Mouse (Mus musculus) kidney, embryonic 14.5 days (tissue): ENCODE measurements at regions not wholly inside any gene's neighbourhood (a gene's known extent, or its start where the extent isn't known, plus 50 kb on each side); places are given as distances from the start of the nearest gene placed in this dataset.

ENCODE experiments used
- ATAC-seq: fragments of 200-750 bp; cut with Nextera tagmentation; 2 replicates; pipeline ENCODE4 v1.8.0; 2017; ENCODE audit warnings: moderate number of reproducible peaks, mild to moderate bottlenecking, moderate TSS enrichment, moderate library complexity; ENCODE audit not compliant: low FRiP score, low TSS enrichment
- H3K27ac ChIP-seq: fragments of 300-500 bp; sonication (generic); 2 replicates; pipeline ENCODE4 v1.5.1; 2014; ENCODE audit warnings: low read depth, mild to moderate bottlenecking, low read length, moderate library complexity, mixed read lengths
- H3K27me3 ChIP-seq: fragments of 300-500 bp; sonication (generic); 2 replicates; pipeline ENCODE4 v1.6.1; 2014; ENCODE audit warnings: mild to moderate bottlenecking, low read length; ENCODE audit not compliant: control insufficient read depth, insufficient read depth
- H3K36me3 ChIP-seq: fragments of 300-500 bp; sonication (generic); 2 replicates; pipeline ENCODE4 v1.6.1; 2014; ENCODE audit warnings: low read length, mixed read lengths; ENCODE audit not compliant: control insufficient read depth, insufficient read depth
- H3K4me1 ChIP-seq: fragments of 300-500 bp; sonication (generic); 2 replicates; pipeline ENCODE4 v1.6.1; 2014; ENCODE audit warnings: low read length, mixed read lengths; ENCODE audit not compliant: control insufficient read depth, insufficient read depth
- H3K4me2 ChIP-seq: fragments of 300-500 bp; sonication (generic); replicated peaks from 2 replicates; pipeline ENCODE4 v1.6.1; 2014; ENCODE audit warnings: low read depth, mild to moderate bottlenecking, low read length
- H3K4me3 ChIP-seq: fragments of 300-500 bp; sonication (generic); 2 replicates; pipeline ENCODE4 v1.5.1; 2014; ENCODE audit warnings: mild to moderate bottlenecking, low read length
- H3K9ac ChIP-seq: fragments of 300-500 bp; sonication (generic); 2 replicates; pipeline ENCODE4 v1.6.1; 2014; ENCODE audit warnings: low read depth, mild to moderate bottlenecking, low read length, moderate library complexity
- H3K9me3 ChIP-seq: fragments of 300-500 bp; sonication (generic); 2 replicates; pipeline ENCODE4 v1.6.1; 2016; ENCODE audit warnings: low read length; ENCODE audit not compliant: control insufficient read depth
- WGBS: fragments of 180-500 bp; shearing (Covaris S2); extraction: QIAGEN DNeasy Blood & Tissue Kit; methylation state at CpG from one replicate; pipeline ENCODE4 v1.1.7; 2014; 5-methylcytosine and 5-hydroxymethylcytosine counted together

GRCm38 (mm10) chr3:17788334-17788720, 159.9 kb upstream of the Cypt12 start:
- Histone ChIP-seq H3K27ac (no peak overlapping the region), H3K9ac (no peak overlapping the region), H3K4me1 (peaks cover 8% of the 10 kb centered on the region; the same call in 1 of the 2 replicates), H3K27me3 (peaks cover 81% of the 10 kb centered on the region), H3K4me3 (no peak overlapping the region), H3K36me3 (no peaks in the 10 kb centered on the region), H3K4me2 (no peak overlapping the region), H3K9me3 (no peaks in the 10 kb centered on the region)
- no peak for ATAC-seq
- 21% methylated on average over 4 of the region's 4 CpGs for WGBS

GRCm38 (mm10) chr3:17788778-17789299, 159.4 kb upstream of the Cypt12 start:
- Histone ChIP-seq H3K36me3 (no peaks in the 10 kb centered on the region), H3K27me3 (peaks cover 87% of the 10 kb centered on the region), H3K4me2 (no peak overlapping the region), H3K4me1 (peaks cover 8% of the 10 kb centered on the region; the same call in 1 of the 2 replicates), H3K9me3 (no peaks in the 10 kb centered on the region), H3K9ac (no peak overlapping the region), H3K4me3 (no peak overlapping the region), H3K27ac (no peak overlapping the region)
- ATAC-seq: no peak
- WGBS: 19% methylated on average over 3 of the region's 3 CpGs

DNA sequence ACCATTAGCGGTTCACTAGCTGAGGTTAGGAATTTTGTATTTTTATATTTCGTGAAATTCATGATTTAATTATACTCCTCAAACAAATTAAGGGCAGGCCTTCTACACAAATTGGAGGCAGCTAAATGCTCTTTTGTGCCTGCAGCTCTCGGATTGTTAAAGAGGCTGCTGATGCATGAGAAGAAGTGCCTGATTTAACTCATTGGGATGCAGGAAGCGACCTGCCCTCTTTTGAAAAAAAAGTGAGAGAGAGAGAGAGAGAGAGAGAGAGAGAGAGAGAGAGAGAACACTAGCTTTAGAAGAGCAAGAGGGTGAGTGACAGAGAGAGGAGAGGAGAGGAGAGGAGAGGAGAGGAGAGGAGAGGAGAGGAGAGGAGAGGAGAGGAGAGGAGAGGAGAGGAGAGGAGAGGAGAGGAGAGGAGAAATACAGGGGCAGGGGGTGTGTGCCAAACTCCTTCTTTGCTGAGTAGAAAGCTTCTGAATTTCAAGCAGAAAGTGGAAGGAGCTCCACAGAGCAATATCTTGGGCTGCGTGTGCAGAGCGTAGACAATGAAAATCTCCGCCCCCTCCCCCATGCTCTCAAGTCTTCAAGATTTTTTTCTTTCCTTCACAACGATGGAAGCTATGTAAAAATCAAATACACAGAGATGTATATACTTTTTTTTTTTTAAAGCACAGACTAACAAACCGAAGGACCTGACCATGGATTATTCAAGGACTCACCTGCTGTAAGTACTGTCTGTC, 158.6 kb upstream of the Cypt12 start:
- WGBS: 3% methylated on average over 9 of the region's 9 CpGs
- Histone ChIP-seq H3K9ac (no peak overlapping the region), H3K4me2 (no peak overlapping the region), H3K27ac (no peak overlapping the region), H3K27me3 (peaks cover 90% of the 10 kb centered on the region), H3K4me1 (peaks cover 13% of the 10 kb centered on the region; the same call in 1 of the 2 replicates), H3K9me3 (no peaks in the 10 kb centered on the region), H3K4me3 (no peak overlapping the region), H3K36me3 (no peaks in the 10 kb centered on the region)
- ATAC-seq: no peak

GRCm38 (mm10) chr3:17790331-17790730, 157.9 kb upstream of the Cypt12 start:
- Histone ChIP-seq H3K4me2 (no peak overlapping the region), H3K36me3 (no peaks in the 10 kb centered on the region), H3K9me3 (no peaks in the 10 kb centered on the region), H3K27me3 (peaks cover 93% of the 10 kb centered on the region), H3K9ac (no peak overlapping the region), H3K27ac (no peak overlapping the region), H3K4me1 (peaks cover 13% of the 10 kb centered on the region; the same call in 1 of the 2 replicates), H3K4me3 (no peak overlapping the region)
- ATAC-seq: no peak
- under 1% methylated on average over 14 of the region's 14 CpGs for WGBS

- ATAC-seq: no peak
- Histone ChIP-seq H3K27me3 (peaks cover 93% of the 10 kb centered on the region), H3K27ac (no peak overlapping the region), H3K9me3 (no peaks in the 10 kb centered on the region), H3K4me2 (no peak overlapping the region), H3K36me3 (no peaks in the 10 kb centered on the region), H3K9ac (no peak overlapping the region), H3K4me3 (no peak overlapping the region), H3K4me1 (peaks cover 12% of the 10 kb centered on the region; the same call in 1 of the 2 replicates)
- WGBS: 1% methylated on average over 12 of the region's 12 CpGs
Measured at GRCm38 (mm10) chr3:17790816-17791215, 157.4 kb upstream of the Cypt12 start.

DNA sequence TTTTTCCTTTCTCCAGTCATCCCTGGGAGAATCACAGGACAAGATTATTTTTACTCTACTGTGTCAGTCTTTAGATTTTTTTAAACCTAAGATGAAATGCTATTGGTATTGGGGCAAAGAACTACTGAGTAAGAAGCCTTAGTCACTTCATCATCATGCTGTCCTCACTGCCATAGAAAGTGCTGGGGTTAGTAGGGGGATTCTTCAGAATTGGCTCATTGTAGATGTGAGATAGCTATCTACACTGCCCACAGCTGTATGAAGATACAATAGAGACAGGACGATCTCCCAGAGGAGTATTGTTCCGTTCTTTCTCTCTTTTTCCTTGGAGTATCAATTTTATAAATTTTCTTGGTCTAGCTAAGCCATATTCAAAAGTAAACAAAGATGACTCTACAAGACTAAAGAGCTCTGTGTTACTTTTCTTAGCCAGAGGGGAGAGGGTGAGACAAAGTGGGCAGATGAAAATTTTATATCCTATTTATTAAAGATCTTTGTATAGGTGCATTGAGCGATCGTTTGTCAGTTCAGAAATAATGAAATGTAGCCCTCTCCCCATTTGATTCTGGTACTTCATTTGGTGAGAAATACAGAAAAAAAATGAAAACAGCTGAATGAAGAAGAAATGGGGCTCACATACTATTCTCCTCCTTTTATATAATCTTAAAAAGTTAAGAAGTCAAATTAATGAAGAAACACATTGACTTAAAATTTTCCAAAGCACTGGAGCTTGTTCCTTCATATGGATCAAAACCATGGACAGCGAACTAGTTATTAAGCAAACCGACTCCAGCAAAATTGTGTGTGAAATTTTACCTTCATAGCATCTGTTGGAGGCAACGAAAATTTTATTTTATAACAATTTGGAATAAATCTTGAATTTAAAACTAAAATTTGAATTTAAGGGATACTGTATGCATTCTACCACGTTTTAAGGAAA, 156.6 kb upstream of the Cypt12 start:
- WGBS: 22% methylated on average over 8 of the region's 8 CpGs

GRCm38 (mm10) chr3:17792537-17793039, 155.6 kb upstream of the Cypt12 start:
- Histone ChIP-seq H3K27me3 (peaks cover 93% of the 10 kb centered on the region), H3K9me3 (no peaks in the 10 kb centered on the region), H3K4me2 (no peak overlapping the region), H3K27ac (no peak overlapping the region), H3K9ac (no peak overlapping the region), H3K4me1 (0 out of 2 replicates have a peak, but pooled peaks cover 5% of the 10 kb centered on the region), H3K4me3 (no peak overlapping the region), H3K36me3 (no peaks in the 10 kb centered on the region)
- 29% methylated on average over 2 of the region's 2 CpGs for WGBS
- no peak for ATAC-seq

More for the DNA sequence above, 156.6 kb upstream of the Cypt12 start:
- Histone ChIP-seq H3K36me3 (no peaks in the 10 kb centered on the region), H3K4me1 (peaks cover 7% of the 10 kb centered on the region; the same call in 1 of the 2 replicates), H3K9me3 (no peaks in the 10 kb centered on the region), H3K4me2 (no peak overlapping the region), H3K4me3 (no peak overlapping the region), H3K27ac (no peak overlapping the region), H3K9ac (no peak overlapping the region), H3K27me3 (peaks cover 93% of the 10 kb centered on the region)
- no peak for ATAC-seq

DNA sequence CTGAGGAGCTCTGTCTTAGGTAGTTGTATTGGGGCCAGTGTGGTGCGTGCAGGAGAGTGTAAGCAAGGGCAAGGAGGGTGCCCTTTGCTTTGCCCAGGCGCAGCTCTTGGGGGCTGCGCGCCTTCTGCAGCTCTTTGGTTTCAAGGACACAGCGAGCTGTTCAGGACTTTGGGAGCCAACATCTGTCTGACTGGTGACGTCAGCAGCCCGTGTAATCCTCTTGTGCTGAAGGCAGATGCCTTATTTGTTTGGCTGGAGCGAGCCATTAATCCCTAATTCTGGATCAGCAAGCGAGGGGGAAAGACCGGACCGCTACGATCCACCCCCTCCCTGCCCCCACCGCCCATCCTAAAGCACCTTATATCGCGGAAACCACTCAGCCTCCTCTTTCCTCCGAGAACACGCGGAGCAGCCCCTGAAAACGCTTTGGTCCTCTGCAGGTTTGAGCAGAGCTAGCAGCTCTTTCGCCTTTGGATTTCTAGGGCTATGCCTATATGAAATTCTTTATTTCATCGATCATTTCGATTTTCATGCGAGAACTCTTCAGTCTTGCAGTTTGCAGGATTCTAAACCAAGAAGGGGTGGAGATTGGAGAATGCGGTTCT, 154.5 kb upstream of the Cypt12 start:
- no peak overlapping the region for H3K4me2 ChIP-seq
- no peak overlapping the region for H3K27ac ChIP-seq
- WGBS: 1% methylated on average over 24 of the region's 24 CpGs
- H3K4me3 ChIP-seq: peak overlapping the region; percentile 22; the same call in 1 of the 2 replicates
- ATAC-seq: 0 out of 2 replicates have a peak, but pooled peaks have one; percentile 13
- H3K9ac ChIP-seq: no peak overlapping the region
- H3K27me3 ChIP-seq: peaks cover 87% of the 10 kb centered on the region
- no peaks in the 10 kb centered on the region for H3K9me3 ChIP-seq
- no peaks in the 10 kb centered on the region for H3K36me3 ChIP-seq
- 0 out of 2 replicates have a peak, but pooled peaks cover 5% of the 10 kb centered on the region for H3K4me1 ChIP-seq
